Mouse (Mus musculus): ENCODE results near the gene Jph4. TPM values are rescaled to one million over a fixed set of nuclear protein-coding genes. Genes with fewer than 3 reads are reported as not detected.

Gene Jph4
- total and polyA plus RNA-seq, 2 experiments = not detected

DNA sequence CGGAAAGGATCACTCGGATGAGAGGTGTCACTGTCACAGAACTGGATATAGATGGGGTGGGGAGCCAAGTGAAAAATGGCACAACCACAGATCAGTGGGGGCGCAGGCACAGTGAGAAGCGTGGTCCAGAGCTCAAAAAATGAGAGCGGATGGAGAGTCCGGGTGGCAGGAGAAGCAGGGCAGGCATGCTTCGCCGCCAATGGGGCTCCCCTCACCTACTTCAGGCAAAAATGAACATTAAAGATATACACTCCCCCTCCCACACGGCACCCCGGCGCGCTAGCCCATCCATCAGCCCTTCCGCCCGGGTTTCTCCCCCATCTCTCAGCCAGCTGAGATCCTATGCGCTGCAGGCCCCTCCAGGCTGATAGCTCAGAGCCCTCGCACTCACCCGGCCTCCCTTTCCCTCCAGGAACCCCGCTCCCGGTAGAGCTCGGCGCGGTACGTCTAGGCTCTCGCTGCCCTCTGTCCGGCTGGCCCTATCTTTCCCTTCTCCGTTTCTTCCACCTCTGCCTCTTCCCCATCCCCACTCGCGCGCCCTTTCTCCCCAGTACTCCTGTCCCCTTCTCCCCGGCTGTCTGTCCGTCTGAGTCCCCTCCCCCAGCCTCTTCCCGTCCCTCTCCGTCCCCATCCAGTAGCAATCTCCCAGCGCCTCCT, 25.4 kb downstream of the Jph4 start:
- no peaks in the 10 kb centered on the region for H3K36me3 ChIP-seq (ENCODE audit: control insufficient read depth, insufficient read depth, low read length)
- peaks cover 11% of the 10 kb centered on the region for H3K4me1 ChIP-seq (ENCODE audit: control insufficient read depth, insufficient read depth, low read length)
- peak overlapping the region; percentile 75 for H3K27ac ChIP-seq (replicated peaks; ENCODE audit: insufficient read depth, low read depth, low read length)
- no peak for DNase-seq (ENCODE audit: extremely low read depth, low read depth, low spot score)
- peak overlapping the region; percentile 81 for H3K9ac ChIP-seq (ENCODE audit: low read depth, low read length)
- peak overlapping the region; percentile 70 for H3K4me3 ChIP-seq (ENCODE audit: insufficient read depth, low read depth, low read length)
- 12% methylated on average over 34 of the region's 34 CpGs for WGBS
- peaks cover 11% of the 10 kb centered on the region; the same call in 1 of the 2 replicates for H3K79me2 ChIP-seq (ENCODE audit: control insufficient read depth, insufficient read depth, low read length)
- no peaks in the 10 kb centered on the region for H3K27me3 ChIP-seq (ENCODE audit: control insufficient read depth, insufficient read depth, low read length)
- TF ChIP-seq CTCF (IDR thresholded peaks at IDR 0.05; ENCODE audit: low read depth, low read length) = no peak
- TF ChIP-seq POLR2A (IDR thresholded peaks at IDR 0.05; ENCODE audit: extremely low read depth, insufficient read depth, low read length) = no peak

DNA sequence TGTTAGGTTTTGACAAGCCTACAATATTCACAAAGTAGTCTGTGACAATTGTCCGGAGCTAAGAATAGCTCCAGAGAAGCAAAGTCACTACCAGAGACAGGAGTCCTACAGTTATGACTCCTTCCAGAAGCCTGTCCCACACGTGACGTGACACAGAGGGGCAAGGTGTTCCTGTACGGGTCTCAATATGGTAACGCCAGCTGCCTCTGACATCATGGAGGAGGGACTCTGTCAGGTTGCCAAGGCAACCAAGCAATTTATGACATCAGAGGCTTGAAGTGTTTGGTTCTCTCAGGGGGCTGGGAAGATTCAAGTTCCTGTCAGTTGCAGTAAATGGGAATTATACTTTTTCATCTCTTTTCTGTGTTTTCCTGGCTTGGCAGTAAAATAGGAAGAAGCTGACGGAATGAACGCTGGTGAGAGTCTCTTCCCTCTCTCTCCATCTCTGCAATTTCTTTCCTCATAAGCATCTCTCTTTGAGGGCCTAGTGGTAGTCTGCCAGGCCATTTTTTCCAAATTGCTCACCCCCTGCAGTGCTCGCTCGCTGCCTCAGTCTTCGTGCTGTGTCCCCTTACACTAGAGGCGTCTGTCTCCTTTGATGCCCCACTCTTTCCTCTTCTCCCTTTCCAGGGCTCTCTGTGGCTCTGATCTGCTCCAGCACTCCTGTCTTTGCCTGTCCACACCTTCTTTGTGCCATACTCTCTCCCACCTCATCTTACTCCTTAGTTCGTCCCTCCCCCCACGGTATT, 27.4 kb downstream of the Jph4 start:
- TF ChIP-seq CTCF (IDR thresholded peaks at IDR 0.05; ENCODE audit: low read depth, low read length) (no peak), POLR2A (IDR thresholded peaks at IDR 0.05; ENCODE audit: extremely low read depth, insufficient read depth, low read length) (no peak)
- WGBS = 84% methylated on average over 13 of the region's 13 CpGs
- H3K27ac ChIP-seq (replicated peaks; ENCODE audit: insufficient read depth, low read depth, low read length) = no peak overlapping the region
- no peak for DNase-seq (ENCODE audit: extremely low read depth, low read depth, low spot score)
- no peaks in the 10 kb centered on the region for H3K36me3 ChIP-seq (ENCODE audit: control insufficient read depth, insufficient read depth, low read length)
- H3K4me3 ChIP-seq (ENCODE audit: insufficient read depth, low read depth, low read length) = no peak overlapping the region
- H3K79me2 ChIP-seq (ENCODE audit: control insufficient read depth, insufficient read depth, low read length) = peaks cover 11% of the 10 kb centered on the region; the same call in 1 of the 2 replicates
- no peak overlapping the region for H3K9ac ChIP-seq (ENCODE audit: low read depth, low read length)
- peaks cover 15% of the 10 kb centered on the region for H3K4me1 ChIP-seq (ENCODE audit: control insufficient read depth, insufficient read depth, low read length)
- no peaks in the 10 kb centered on the region for H3K27me3 ChIP-seq (ENCODE audit: control insufficient read depth, insufficient read depth, low read length)

- Histone ChIP-seq H3K4me3 (ENCODE audit: insufficient read depth, low read depth, low read length) (no peak overlapping the region), H3K79me2 (ENCODE audit: control insufficient read depth, insufficient read depth, low read length) (peaks cover 10% of the 10 kb centered on the region; the same call in 1 of the 2 replicates), H3K9ac (ENCODE audit: low read depth, low read length) (no peak overlapping the region), H3K36me3 (ENCODE audit: control insufficient read depth, insufficient read depth, low read length) (no peaks in the 10 kb centered on the region), H3K27me3 (ENCODE audit: control insufficient read depth, insufficient read depth, low read length) (no peaks in the 10 kb centered on the region), H3K27ac (replicated peaks; ENCODE audit: insufficient read depth, low read depth, low read length) (peak overlapping the region; percentile 52), H3K4me1 (ENCODE audit: control insufficient read depth, insufficient read depth, low read length) (peaks cover 22% of the 10 kb centered on the region)
- TF ChIP-seq CTCF (IDR thresholded peaks at IDR 0.05; ENCODE audit: low read depth, low read length) (no peak), POLR2A (IDR thresholded peaks at IDR 0.05; ENCODE audit: extremely low read depth, insufficient read depth, low read length) (no peak)
- WGBS = 77% methylated on average over 6 of the region's 6 CpGs
- DNase-seq (ENCODE audit: extremely low read depth, low read depth, low spot score) = no peak
Observed at GRCm38 (mm10) chr14:55086009-55086514, 30.7 kb downstream of the Jph4 start.

DNA sequence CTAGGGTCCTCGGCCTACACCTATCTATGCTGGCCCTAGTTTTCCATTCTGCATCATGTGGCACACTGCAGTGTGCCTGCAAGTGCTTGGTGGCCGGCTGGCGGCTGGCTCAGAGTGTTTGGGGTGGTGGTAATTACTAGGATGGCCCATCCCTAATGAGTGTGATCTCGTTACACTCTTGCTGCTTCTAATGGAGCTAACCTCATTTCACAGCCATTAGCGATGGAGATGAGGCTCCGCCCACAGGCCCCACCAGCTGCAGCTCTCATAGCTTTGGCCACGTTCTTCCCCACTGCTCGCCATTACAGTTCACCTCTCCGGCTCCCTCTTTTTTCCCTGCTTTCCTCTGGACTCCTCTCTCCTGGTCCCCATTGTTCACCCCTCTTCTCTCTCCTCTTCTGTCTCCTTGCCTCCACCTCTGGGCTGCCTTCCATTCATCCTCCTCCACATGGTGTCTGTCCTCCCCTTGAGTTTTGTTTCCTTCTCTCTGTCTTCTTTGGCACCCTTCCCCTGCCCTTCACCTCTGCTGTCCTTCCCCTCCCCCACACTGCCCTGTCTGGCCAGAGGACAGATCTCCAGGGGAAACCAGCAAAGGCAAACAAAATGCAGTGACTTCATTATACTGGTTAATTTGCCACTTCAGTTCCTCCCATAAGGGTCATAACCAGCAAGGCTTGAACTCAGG, 31.3 kb downstream of the Jph4 start:
- 77% methylated on average over 9 of the region's 9 CpGs for WGBS
- no peaks in the 10 kb centered on the region for H3K27me3 ChIP-seq (ENCODE audit: control insufficient read depth, insufficient read depth, low read length)
- H3K4me1 ChIP-seq (ENCODE audit: control insufficient read depth, insufficient read depth, low read length) = peaks cover 19% of the 10 kb centered on the region
- peak; percentile 87 for DNase-seq (ENCODE audit: extremely low read depth, low read depth, low spot score)
- peaks cover 7% of the 10 kb centered on the region; the same call in 1 of the 2 replicates for H3K79me2 ChIP-seq (ENCODE audit: control insufficient read depth, insufficient read depth, low read length)
- no peak overlapping the region for H3K4me3 ChIP-seq (ENCODE audit: insufficient read depth, low read depth, low read length)
- H3K36me3 ChIP-seq (ENCODE audit: control insufficient read depth, insufficient read depth, low read length) = no peaks in the 10 kb centered on the region
- peak overlapping the region; percentile 52 for H3K27ac ChIP-seq (replicated peaks; ENCODE audit: insufficient read depth, low read depth, low read length)
- TF ChIP-seq CTCF (IDR thresholded peaks at IDR 0.05; ENCODE audit: low read depth, low read length) (no peak), POLR2A (IDR thresholded peaks at IDR 0.05; ENCODE audit: extremely low read depth, insufficient read depth, low read length) (no peak)
- no peak overlapping the region for H3K9ac ChIP-seq (ENCODE audit: low read depth, low read length)

DNA sequence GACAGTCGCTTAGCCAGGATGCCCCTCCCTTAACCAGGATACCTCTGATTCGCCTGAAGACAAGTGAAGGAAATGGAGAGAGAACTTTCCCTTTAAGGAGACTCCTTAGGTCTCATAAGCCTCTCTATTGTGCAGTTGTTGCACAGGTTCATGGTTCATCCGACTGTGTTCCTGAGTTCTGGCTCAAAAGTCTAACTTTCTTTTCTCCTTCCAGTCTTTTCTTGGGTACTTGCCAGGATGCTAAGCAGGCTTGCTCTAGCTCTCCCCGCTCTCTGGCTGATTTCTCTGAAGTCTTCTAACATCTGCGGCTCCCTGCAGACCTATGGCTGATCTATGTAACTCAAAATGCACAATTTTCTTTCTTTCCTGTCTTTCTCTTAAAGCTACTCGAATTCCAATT, 33.3 kb downstream of the Jph4 start:
- Histone ChIP-seq H3K79me2 (ENCODE audit: control insufficient read depth, insufficient read depth, low read length) (peaks cover 5% of the 10 kb centered on the region; the same call in 1 of the 2 replicates), H3K27ac (replicated peaks; ENCODE audit: insufficient read depth, low read depth, low read length) (peak overlapping the region; percentile 56), H3K36me3 (ENCODE audit: control insufficient read depth, insufficient read depth, low read length) (no peaks in the 10 kb centered on the region), H3K27me3 (ENCODE audit: control insufficient read depth, insufficient read depth, low read length) (no peaks in the 10 kb centered on the region), H3K9ac (ENCODE audit: low read depth, low read length) (no peak overlapping the region), H3K4me3 (ENCODE audit: insufficient read depth, low read depth, low read length) (no peak overlapping the region), H3K4me1 (ENCODE audit: control insufficient read depth, insufficient read depth, low read length) (peaks cover 25% of the 10 kb centered on the region)
- 48% methylated on average over 6 of the region's 6 CpGs for WGBS
- peak; percentile 82 for DNase-seq (ENCODE audit: extremely low read depth, low read depth, low spot score)
- TF ChIP-seq POLR2A (IDR thresholded peaks at IDR 0.05; ENCODE audit: extremely low read depth, insufficient read depth, low read length) (no peak), CTCF (IDR thresholded peaks at IDR 0.05; ENCODE audit: low read depth, low read length) (no peak)
